Mouse (Mus musculus): ENCODE results near the gene RPS10-NUDT3.

The RPS10-NUDT3 gene

DNA sequence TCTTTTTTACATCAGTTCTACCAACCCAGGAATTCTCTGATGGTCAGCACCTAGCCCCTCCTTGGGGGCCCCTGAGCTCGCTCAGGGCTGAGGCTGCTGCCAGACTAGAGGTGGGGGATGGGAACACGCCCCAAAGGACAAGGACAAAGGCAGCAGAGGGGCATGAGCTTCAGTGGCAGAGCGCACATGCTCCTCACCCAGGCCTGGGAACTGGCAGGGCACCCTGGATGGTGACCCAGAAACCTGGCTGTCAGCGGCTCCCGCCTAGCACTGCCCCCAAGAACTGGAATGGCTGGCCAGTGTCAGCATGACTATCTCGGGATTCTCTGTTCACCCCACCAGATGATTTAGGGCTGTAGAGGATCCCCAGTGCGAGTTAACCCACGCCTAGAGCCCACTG lies 85.8 kb downstream of the RPS10-NUDT3 start:
- DNase-seq: peak; percentile 93

DNA sequence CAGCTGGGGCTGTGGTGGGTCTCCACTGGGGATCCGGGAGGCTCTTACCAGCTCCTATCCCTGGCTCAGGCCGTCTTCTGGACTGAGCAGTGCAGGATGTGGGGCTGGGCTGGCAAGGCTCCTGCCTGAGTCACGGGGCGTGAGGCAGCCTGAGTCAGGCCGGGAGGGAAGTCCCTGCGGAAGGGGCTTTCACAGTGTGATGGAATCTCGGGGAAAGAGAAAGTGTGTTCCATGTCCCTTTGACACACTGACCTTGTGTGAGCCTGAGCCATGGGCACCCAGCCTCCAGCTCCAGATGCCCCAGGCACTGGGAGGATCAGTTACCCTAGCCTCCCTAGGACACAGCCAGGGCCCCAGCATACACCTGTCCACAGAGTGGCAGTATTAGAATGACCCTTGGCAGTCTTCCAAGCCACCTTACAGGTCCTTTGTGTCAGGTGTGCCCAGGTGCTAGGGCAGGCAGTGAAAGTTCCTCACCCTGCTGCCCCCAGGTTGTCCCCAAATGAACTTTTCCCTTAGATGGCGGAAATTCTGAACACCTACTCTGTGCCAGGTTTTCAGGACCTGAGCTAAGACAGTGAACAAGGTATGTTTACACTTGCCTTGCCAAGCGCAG lies 87.7 kb downstream of the RPS10-NUDT3 start:
- DNase-seq: no peak

DNA sequence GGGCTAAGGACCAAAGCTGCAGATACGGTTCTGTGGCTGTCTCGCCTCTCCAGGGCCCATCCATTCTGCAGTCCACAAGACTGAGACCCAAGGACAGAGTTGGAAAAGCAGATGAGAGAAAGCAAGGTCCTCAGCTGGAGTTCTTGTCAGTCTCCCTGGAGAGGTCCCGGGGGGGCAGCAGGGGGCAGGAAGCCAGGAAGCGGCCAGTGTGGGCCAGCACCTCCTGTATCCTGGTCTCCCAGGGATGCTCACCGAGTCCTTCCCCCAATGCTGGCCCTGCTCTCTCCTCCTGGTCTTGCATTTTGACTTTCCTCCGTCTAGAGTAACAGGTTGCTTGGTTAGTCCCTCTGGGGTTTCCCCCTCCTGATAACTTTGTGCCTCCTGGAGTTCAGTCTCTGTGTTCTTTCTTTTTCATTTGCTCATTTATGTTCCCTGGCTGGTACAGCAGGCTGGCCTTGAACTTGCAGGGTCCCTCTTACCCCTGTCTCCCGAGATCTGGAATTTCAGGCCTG lies 88.4 kb downstream of the RPS10-NUDT3 start:
- no peak for DNase-seq

DNA sequence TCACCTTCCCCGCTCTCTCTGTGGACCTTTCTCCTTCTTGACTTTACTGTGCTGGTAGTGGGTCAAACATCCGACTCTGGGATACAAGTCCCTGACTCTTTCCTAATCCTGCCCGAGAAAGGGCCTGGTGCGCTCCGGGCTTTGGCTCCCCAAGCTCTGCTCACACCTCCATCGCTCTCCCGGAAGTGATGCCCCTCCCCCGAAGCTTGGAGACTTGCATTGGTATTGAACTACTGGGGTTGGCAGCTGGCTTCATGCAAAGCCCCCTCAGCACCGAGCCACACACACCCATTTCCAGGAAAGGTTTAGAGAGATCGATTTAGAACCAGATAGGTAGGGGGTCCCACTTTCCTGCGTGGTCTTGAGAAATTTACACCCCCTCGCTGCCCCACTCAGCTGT lies 89.0 kb downstream of the RPS10-NUDT3 start:
- peak; percentile 28 for DNase-seq

DNA sequence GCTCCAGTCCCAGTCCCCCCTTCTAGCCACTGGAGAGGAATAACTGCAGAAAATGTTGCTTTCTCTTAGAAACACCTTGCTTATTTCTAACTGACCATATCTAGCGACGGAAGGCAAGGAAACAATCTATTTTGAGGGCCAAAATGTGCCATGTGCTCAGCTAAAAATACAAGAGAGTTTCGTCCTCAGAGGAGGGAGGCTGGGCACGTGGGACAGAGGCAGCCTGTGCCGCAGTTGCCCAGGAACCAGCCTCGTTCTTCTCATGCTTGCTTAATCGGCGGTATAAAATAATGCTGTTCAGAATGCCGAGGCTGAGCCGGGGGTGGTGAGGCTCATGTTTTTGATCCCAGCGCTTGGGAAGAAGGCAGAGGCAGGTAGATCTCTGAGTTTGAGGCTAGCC lies 90.5 kb downstream of the RPS10-NUDT3 start:
- no peak for DNase-seq

DNA sequence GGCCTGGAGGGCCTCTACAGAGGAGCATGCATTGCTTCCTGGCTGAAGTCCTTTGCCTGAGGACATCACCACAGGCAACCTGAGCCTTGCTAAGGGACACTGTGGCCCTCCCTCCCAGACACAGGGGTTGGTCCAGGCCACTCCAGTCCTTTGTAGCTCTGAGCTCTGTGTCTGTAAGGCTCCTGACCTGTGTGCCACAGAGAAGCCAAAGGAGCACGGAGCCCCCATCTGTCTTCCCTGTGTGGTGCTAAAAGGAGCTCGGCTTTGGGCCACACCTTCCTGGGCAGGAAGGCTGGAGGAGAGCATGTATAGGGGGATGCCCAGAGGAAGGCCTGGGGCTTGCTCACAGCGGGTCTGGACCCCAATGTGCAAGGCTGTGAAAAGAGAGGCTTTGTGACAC lies 93.0 kb downstream of the RPS10-NUDT3 start:
- DNase-seq: no peak

DNA sequence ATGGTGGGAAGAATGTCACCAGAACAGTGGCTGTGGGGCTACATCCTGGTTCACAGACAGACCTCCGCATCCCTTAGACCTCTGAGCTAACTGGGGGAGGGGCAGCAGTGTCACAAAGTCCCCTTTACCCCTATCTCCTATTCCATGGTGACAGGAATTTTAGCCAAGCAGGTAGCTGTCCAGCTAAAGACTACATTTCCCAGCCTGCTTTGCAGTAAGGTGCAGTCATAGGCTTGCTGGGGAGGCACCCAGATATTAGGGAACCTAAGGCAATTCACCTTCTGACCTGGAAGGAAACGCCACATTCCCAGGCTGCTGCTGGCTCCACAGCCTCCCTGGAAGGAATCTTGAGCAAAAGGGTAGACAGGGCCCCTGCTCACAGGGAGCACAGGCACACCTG lies 93.8 kb downstream of the RPS10-NUDT3 start:
- no peak for DNase-seq

DNA sequence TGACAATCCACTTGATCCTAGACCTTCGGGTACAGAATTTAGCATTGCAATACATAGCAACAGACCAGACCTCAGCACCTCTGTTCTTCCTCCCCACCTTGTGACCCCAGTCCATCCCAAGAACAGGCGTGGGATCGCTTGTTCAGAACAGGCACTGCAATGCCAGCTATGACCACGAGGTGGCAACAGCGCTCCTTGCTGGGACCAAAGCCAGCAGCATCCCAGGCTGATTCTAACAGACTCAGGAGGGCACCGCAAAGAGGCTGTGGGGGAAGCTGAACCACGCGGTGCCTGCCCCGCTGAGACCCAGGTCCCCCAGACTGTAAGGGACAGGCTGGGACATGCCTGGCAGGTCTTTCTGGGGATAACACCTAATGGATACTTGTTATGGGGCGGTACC lies 100.3 kb downstream of the RPS10-NUDT3 start:
- peak; percentile 91 for DNase-seq

DNA sequence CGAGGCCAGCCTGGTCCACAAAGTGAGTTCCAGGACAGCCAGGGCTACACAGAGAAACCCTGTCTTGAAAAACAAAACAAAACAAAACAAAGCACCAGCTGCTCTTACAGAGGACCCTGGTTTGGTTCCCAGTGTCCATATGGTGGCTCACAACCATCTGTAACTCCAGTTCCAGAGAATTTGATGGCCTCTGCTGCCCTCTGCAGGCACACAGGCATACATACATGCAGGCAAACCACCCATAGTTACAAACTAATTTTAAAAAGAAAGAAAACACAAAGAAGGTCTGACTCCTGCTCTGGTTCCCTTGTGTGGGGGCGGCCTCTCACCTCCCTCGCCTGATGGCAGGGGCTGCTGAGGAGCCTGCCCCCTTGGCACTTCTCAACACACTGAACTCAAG lies 101.7 kb downstream of the RPS10-NUDT3 start:
- peak; percentile 39 for DNase-seq

DNA sequence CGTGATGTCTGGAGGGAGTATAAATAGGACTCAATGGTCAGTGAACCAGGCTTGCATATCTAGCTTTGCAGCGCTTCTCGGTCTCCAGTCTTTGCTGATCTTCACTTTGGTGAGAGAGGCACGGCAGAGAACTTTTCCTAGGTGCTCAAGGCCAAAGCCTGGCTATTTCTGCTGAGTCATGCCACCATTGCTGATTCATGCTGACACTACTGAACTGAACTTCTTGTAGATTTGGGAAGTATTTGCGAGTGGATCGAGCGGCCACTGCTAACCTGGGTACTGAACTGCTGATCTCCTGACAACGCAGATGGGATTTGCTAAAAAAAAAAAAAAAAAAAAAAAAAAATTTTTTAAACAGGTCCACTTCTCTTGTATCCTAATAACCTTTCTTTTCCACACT lies 102.9 kb downstream of the RPS10-NUDT3 start:
- DNase-seq: no peak
